Mouse (Mus musculus) forebrain, postnatal 0 days (tissue): ENCODE measurements around the gene Shank3. TPM values are rescaled to one million over a fixed set of nuclear protein-coding genes. Genes with fewer than 3 reads are reported as not detected.

Experiments used
- ATAC-seq: fragments of 200-750 bp; cut with Nextera tagmentation; 2 replicates; pipeline ENCODE4 v1.8.0; 2017; ENCODE audit warnings: mild to moderate bottlenecking, moderate library complexity
- DNase-seq: peaks from one replicate; pipeline ENCODE4 v3.0.0-alpha.2; 2015
- H3K27ac ChIP-seq: fragments of 300-500 bp; sonication (generic); 2 replicates; pipeline ENCODE4 v1.5.1; 2014; ENCODE audit warnings: low read depth, mild to moderate bottlenecking, antibody characterized with exemption, low read length, moderate library complexity, mixed read lengths
- H3K27me3 ChIP-seq: fragments of 300-500 bp; sonication (generic); 2 replicates; pipeline ENCODE4 v1.6.1; 2014; ENCODE audit warnings: mild to moderate bottlenecking, low read length, mixed read lengths; ENCODE audit not compliant: insufficient read depth
- H3K36me3 ChIP-seq: fragments of 300-500 bp; sonication (generic); 2 replicates; pipeline ENCODE4 v1.6.1; 2014; ENCODE audit warnings: mild to moderate bottlenecking, moderate library complexity; ENCODE audit not compliant: insufficient read depth
- H3K4me1 ChIP-seq: fragments of 300-500 bp; sonication (generic); 2 replicates; pipeline ENCODE4 v1.6.1; 2014; ENCODE audit warnings: antibody characterized with exemption; ENCODE audit not compliant: insufficient read depth
- H3K4me2 ChIP-seq: fragments of 300-500 bp; sonication (generic); 2 replicates; pipeline ENCODE4 v1.6.1; 2014; ENCODE audit warnings: low read depth, mild to moderate bottlenecking, moderate library complexity
- H3K4me3 ChIP-seq: fragments of 300-500 bp; sonication (generic); 2 replicates; pipeline ENCODE4 v1.5.1; 2014; ENCODE audit warnings: low read depth, low read length, mixed read lengths
- H3K9ac ChIP-seq: fragments of 300-500 bp; sonication (generic); 2 replicates; pipeline ENCODE4 v1.6.1; 2014; ENCODE audit warnings: mild to moderate bottlenecking
- H3K9me3 ChIP-seq: fragments of 300-500 bp; sonication (generic); 2 replicates; pipeline ENCODE4 v1.6.1; 2016; ENCODE audit warnings: low read length
- CTCF ChIP-seq: sonication (generic); IDR thresholded peaks from 2 replicates; pipeline ENCODE4 v1.5.1; 2016; ENCODE audit warnings: antibody characterized with exemption, control low read depth, low read depth
- whole genome bisulfite sequencing: fragments of 180-500 bp; shearing (Covaris S2); extraction: QIAGEN DNeasy Blood & Tissue Kit; methylation state at CpG from one replicate; pipeline ENCODE4 v1.1.7; 2014; 5-methylcytosine and 5-hydroxymethylcytosine counted together
- polyA plus RNA-seq: library from polyadenylated mRNA; unstranded; fragments of >200 nt; fragmentation: Nextera tagmentation; extraction: Ambion mirVana; gene quantifications from 2 replicates; pipeline ENCODE4 v1.2.1, GENCODE M21; 2015
- total RNA-seq: library from RNA; depleted of rRNA; stranded (reverse); fragments of >200 nt; gene quantifications from 2 replicates; pipeline ENCODE4 v1.2.3, GENCODE M21; 2014

The Shank3 gene
- total and polyA plus RNA-seq, 2 experiments from 2014 or later: 10.6 to 42.4 TPM

- Histone ChIP-seq H3K36me3 (peaks cover 6% of the 10 kb centered on the region; the same call in 1 of the 2 replicates), H3K4me1 (peaks cover 6% of the 10 kb centered on the region; the same call in 1 of the 2 replicates), H3K4me2 (no peak overlapping the region), H3K9me3 (no peaks in the 10 kb centered on the region), H3K27me3 (no peaks in the 10 kb centered on the region), H3K4me3 (no peak overlapping the region), H3K27ac (no peak overlapping the region), H3K9ac (no peak overlapping the region)
- TF ChIP-seq CTCF: no peak
- ATAC-seq (no peak), DNase-seq (no peak)
- WGBS: 82% methylated on average over 4 of the region's 4 CpGs
These were observed 27.9 kb upstream of the Shank3 start for GRCm38 (mm10) chr15:89471476-89471875.

DNA sequence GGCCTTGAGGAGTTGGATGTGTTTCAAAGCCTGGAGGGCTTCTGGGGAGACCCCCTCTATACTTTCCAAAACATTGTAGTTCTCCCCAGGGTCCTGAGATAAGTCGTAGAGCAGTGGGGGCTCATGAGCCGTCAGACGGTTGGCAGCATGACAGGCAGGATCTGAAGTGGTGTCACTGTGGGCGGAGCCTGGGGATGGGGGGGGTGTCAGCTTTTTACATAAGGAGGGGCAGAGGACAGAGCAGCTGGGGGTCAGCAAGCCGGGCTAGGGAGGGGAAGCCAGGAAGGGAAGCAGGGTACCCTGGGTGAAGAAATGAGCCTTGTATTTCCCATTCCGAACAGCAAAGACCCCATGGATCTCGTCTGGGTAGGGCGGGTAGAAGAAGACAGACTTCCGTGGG lies 26.1 kb upstream of the Shank3 start:
- DNase-seq (no peak), ATAC-seq (no peak)
- no peak overlapping the region for H3K4me3 ChIP-seq
- H3K9me3 ChIP-seq: no peaks in the 10 kb centered on the region
- peaks cover 6% of the 10 kb centered on the region; the same call in 1 of the 2 replicates for H3K36me3 ChIP-seq
- no peak overlapping the region for H3K4me2 ChIP-seq
- H3K27me3 ChIP-seq: no peaks in the 10 kb centered on the region
- H3K27ac ChIP-seq: no peak overlapping the region
- H3K9ac ChIP-seq: no peak overlapping the region
- no peak for TF ChIP-seq CTCF
- WGBS: 82% methylated on average over 9 of the region's 9 CpGs
- peaks cover 6% of the 10 kb centered on the region; the same call in 1 of the 2 replicates for H3K4me1 ChIP-seq

- 98% methylated on average over 8 of the region's 8 CpGs for WGBS
These were observed 25.5 kb upstream of the Shank3 start for GRCm38 (mm10) chr15:89473921-89474320.

DNA sequence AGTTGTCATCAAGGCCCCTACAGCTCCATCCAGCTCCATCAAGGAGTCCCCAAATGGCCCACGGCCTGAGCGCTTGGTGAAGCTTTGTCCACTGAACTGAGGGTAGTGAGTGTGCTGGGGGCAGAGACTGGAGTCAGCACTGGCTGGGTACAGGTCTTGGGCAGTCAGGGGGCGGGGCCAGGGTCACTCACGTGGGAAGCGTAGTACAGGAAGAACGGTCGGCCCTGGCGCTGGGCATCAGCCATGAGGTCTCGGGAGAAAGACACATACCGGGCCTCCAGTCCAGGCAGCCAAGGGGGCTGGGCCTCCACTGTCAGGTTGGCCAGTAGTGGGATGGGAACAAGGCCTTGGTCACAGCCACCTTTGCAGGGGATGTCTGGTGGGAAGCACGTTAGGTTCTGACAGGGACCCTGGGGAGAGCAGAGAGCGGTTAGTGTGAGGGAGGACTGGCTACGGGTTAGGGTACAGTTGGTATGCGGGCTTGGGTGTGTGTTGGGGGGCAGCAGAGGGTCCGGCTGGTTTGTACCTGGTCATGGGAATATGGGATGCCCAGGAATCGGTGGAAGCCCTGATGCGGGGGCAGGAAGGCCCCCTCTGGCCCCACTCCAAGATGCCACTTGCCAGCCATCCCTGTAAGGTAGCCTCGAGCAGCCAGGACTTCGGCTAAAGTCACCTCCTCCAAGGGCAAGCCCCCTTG lies 24.7 kb upstream of the Shank3 start:
- Histone ChIP-seq H3K36me3 (peaks cover 6% of the 10 kb centered on the region; the same call in 1 of the 2 replicates), H3K27ac (no peak overlapping the region), H3K4me2 (peak overlapping the region; percentile 85; the same call in 1 of the 2 replicates), H3K9ac (no peak overlapping the region), H3K4me1 (peaks cover 6% of the 10 kb centered on the region; the same call in 1 of the 2 replicates), H3K27me3 (no peaks in the 10 kb centered on the region), H3K9me3 (no peaks in the 10 kb centered on the region), H3K4me3 (0 out of 2 replicates have a peak overlapping the region, but pooled peaks have one; percentile 60)
- 87% methylated on average over 19 of the region's 19 CpGs for WGBS
- ATAC-seq (no peak), DNase-seq (no peak)
- TF ChIP-seq CTCF: no peak

More at GRCm38 (mm10) chr15:89473921-89474320, 25.5 kb upstream of the Shank3 start:
- no peaks in the 10 kb centered on the region for H3K27me3 ChIP-seq
- TF ChIP-seq CTCF: no peak
- H3K36me3 ChIP-seq: peaks cover 6% of the 10 kb centered on the region; the same call in 1 of the 2 replicates
- no peak overlapping the region for H3K4me3 ChIP-seq
- H3K9ac ChIP-seq: no peak overlapping the region
- no peak overlapping the region for H3K4me2 ChIP-seq
- peaks cover 6% of the 10 kb centered on the region; the same call in 1 of the 2 replicates for H3K4me1 ChIP-seq
- no peak overlapping the region for H3K27ac ChIP-seq
- H3K9me3 ChIP-seq: no peaks in the 10 kb centered on the region
- ATAC-seq (no peak), DNase-seq (no peak)

DNA sequence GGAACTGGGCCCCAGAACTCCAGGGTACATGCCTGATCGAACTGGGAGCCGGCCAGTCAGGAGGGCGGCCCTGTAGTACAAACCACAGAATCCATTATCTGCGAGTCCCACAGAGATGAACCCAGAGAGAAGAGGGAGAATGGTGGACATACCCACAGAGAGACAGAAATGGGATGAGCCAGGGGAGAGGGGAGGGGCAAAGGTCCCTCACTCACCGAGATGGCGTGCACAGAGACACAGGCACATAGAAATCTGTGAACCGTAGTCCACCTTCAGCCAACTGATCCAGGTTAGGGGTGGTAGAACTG lies 24.2 kb upstream of the Shank3 start:
- no peak for TF ChIP-seq CTCF
- no peak for ATAC-seq

GRCm38 (mm10) chr15:89475611-89476474 lies 23.6 kb upstream of the Shank3 start:
- WGBS: 8% methylated on average over 44 of the region's 44 CpGs
- ATAC-seq: peak; percentile 98
- Histone ChIP-seq H3K4me3 (peak overlapping the region; percentile 60), H3K4me2 (peak overlapping the region; percentile 85), H3K9ac (peak overlapping the region; percentile 67), H3K27ac (peak overlapping the region; percentile 88), H3K27me3 (no peaks in the 10 kb centered on the region), H3K4me1 (peaks cover 6% of the 10 kb centered on the region; the same call in 1 of the 2 replicates), H3K9me3 (no peaks in the 10 kb centered on the region), H3K36me3 (peaks cover 6% of the 10 kb centered on the region; the same call in 1 of the 2 replicates)
- DNase-seq: peak; percentile 92
- no peak for TF ChIP-seq CTCF

More for the DNA sequence above, 24.2 kb upstream of the Shank3 start:
- H3K9me3 ChIP-seq: no peaks in the 10 kb centered on the region
- H3K36me3 ChIP-seq: peaks cover 6% of the 10 kb centered on the region; the same call in 1 of the 2 replicates
- no peak overlapping the region for H3K27ac ChIP-seq
- H3K9ac ChIP-seq: peak overlapping the region; percentile 67
- peak overlapping the region; percentile 60 for H3K4me3 ChIP-seq
- WGBS: 92% methylated on average over 7 of the region's 7 CpGs
- DNase-seq: no peak
- peaks cover 6% of the 10 kb centered on the region; the same call in 1 of the 2 replicates for H3K4me1 ChIP-seq
- H3K4me2 ChIP-seq: peak overlapping the region; percentile 85
- H3K27me3 ChIP-seq: no peaks in the 10 kb centered on the region

DNA sequence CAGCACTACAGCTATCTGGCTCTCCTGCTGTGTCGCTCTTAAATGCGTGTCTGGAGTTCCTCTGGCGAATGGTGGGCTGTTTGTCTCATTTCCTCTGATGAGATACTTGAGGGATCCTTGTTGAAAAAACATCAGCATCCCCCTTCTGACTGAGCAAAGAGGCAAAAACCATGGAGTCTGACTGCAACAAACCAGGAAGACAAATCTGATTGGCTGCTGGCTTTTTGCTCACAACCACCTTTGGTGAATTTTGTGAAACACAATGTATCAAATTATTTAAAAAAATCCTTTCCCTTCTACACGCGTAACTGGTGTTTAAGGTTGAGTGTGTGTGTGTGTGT lies 23.0 kb upstream of the Shank3 start:
- Histone ChIP-seq H3K27ac (peak overlapping the region; percentile 88), H3K36me3 (peaks cover 6% of the 10 kb centered on the region; the same call in 1 of the 2 replicates), H3K9ac (peak overlapping the region; percentile 67), H3K27me3 (no peaks in the 10 kb centered on the region), H3K4me1 (peaks cover 6% of the 10 kb centered on the region; the same call in 1 of the 2 replicates), H3K4me3 (peak overlapping the region; percentile 60), H3K4me2 (peak overlapping the region; percentile 85), H3K9me3 (no peaks in the 10 kb centered on the region)
- TF ChIP-seq CTCF: no peak
- ATAC-seq (peak; percentile 70; the same call in 1 of the 2 replicates), DNase-seq (no peak)
- 3% methylated on average over 5 of the region's 5 CpGs for WGBS
